ENCODE assay signal across 16 mouse cellular contexts in the genomic region with DNA sequence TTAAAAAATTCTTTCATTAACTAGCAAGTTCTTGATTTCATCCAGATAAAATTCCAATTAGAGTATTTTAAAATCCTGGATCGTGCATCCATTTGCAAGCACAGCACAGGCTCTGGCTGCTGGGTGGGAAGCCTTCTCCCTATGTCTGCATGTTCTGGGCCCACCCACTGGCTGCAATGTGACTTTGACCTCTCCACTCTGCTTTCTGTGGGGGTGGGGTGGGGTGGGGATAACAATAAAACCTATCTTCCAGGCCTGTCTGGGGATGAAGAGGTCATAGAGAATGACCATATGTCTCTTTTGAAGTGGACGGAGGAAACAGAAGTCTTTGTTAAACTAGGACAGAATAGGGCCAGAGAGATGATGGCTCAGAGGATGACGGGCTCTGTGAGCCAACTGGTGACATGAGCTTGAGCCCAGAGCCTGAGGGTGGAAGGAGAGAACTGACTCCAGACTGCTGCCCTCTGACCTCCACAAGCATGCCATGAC.
A peak's percentile ranks its signal among the peaks of the same experiment; 100 is the strongest.
DNase-seq lines count a peak whose midpoint lies in the region; ATAC-seq lines count a peak whose summit lies in the region.
"Had no signal": no experiment of that assay in that cellular context is flagged by ENCODE, and none has a peak within 500 bp of the region (broad histone marks: within the 10 kb centered on the region; RNA-seq: fewer than 3 reads in every experiment).

No protein-coding gene starts in this region.

- peak; percentile 68; the same call in 1 of the 2 replicates for ATAC-seq in hindbrain, embryonic 12.5 days (ENCODE audit: low FRiP score)
- ATAC-seq in hindbrain, embryonic 16.5 days: no peak
- ATAC-seq in midbrain, embryonic 13.5 days: no peak
- peak; percentile 69; the same call in 1 of the 2 replicates for ATAC-seq in forebrain, embryonic 15.5 days (replicated peaks)

- H3K4me2 ChIP-seq in hindbrain, embryonic 12.5 days (replicated peaks): no peak overlapping the region
- H3K4me2 ChIP-seq in hindbrain, embryonic 16.5 days (ENCODE audit: low read length): no peak overlapping the region
- no peak overlapping the region for H3K4me2 ChIP-seq in midbrain, embryonic 13.5 days (replicated peaks)
- H3K4me2 ChIP-seq in forebrain, embryonic 15.5 days (replicated peaks): no peak overlapping the region
- H3K4me2 ChIP-seq: liver, embryonic 15.5 days; neural tube, embryonic 13.5 days had no signal

- H3K27ac ChIP-seq in hindbrain, embryonic 12.5 days: no peak overlapping the region
- H3K27ac ChIP-seq in hindbrain, embryonic 16.5 days (ENCODE audit: low read depth, low read length): no peak overlapping the region
- H3K27ac ChIP-seq in midbrain, embryonic 10.5 days (replicated peaks): peak overlapping the region; percentile 74
- H3K27ac ChIP-seq in midbrain, embryonic 13.5 days: no peak overlapping the region
- H3K27ac ChIP-seq in forebrain, embryonic 15.5 days (replicated peaks): no peak overlapping the region
- H3K27ac ChIP-seq: liver, embryonic 15.5 days; neural tube, embryonic 13.5 days had no signal

- no peak overlapping the region for H3K4me3 ChIP-seq in hindbrain, embryonic 12.5 days
- H3K4me3 ChIP-seq in hindbrain, embryonic 16.5 days (ENCODE audit: low read length): no peak overlapping the region
- H3K4me3 ChIP-seq in midbrain, embryonic 10.5 days: no peak overlapping the region
- H3K4me3 ChIP-seq in midbrain, embryonic 13.5 days (replicated peaks): no peak overlapping the region
- no peak overlapping the region for H3K4me3 ChIP-seq in forebrain, embryonic 15.5 days
- H3K4me3 ChIP-seq: liver, embryonic 15.5 days; neural tube, embryonic 13.5 days had no signal

- no peaks in the 10 kb centered on the region for H3K9me3 ChIP-seq in hindbrain, embryonic 12.5 days (replicated peaks)
- no peaks in the 10 kb centered on the region for H3K9me3 ChIP-seq in hindbrain, embryonic 16.5 days (ENCODE audit: control insufficient read depth, low read length)
- H3K9me3 ChIP-seq in midbrain, embryonic 10.5 days (replicated peaks): no peaks in the 10 kb centered on the region
- no peaks in the 10 kb centered on the region for H3K9me3 ChIP-seq in midbrain, embryonic 13.5 days
- no peaks in the 10 kb centered on the region for H3K9me3 ChIP-seq in forebrain, embryonic 15.5 days
- H3K9me3 ChIP-seq: liver, embryonic 15.5 days; neural tube, embryonic 13.5 days had no signal

- peaks cover 10% of the 10 kb centered on the region for H3K4me1 ChIP-seq in hindbrain, embryonic 12.5 days
- no peaks in the 10 kb centered on the region for H3K4me1 ChIP-seq in hindbrain, embryonic 16.5 days (ENCODE audit: control insufficient read depth, insufficient read depth, low read depth, low read length)
- peaks cover 25% of the 10 kb centered on the region for H3K4me1 ChIP-seq in midbrain, embryonic 10.5 days
- H3K4me1 ChIP-seq in midbrain, embryonic 13.5 days (replicated peaks): peaks cover 12% of the 10 kb centered on the region
- peaks cover 12% of the 10 kb centered on the region for H3K4me1 ChIP-seq in forebrain, embryonic 15.5 days
- H3K4me1 ChIP-seq: liver, embryonic 15.5 days had no signal

- no peaks in the 10 kb centered on the region for H3K36me3 ChIP-seq in hindbrain, embryonic 12.5 days
- H3K36me3 ChIP-seq in hindbrain, embryonic 16.5 days (ENCODE audit: control insufficient read depth, insufficient read depth, low read length): no peaks in the 10 kb centered on the region
- no peaks in the 10 kb centered on the region for H3K36me3 ChIP-seq in midbrain, embryonic 10.5 days
- no peaks in the 10 kb centered on the region for H3K36me3 ChIP-seq in midbrain, embryonic 13.5 days
- no peaks in the 10 kb centered on the region for H3K36me3 ChIP-seq in forebrain, embryonic 15.5 days
- H3K36me3 ChIP-seq: liver, embryonic 15.5 days; neural tube, embryonic 13.5 days had no signal

- 16% methylated on average over 3 of the region's 3 CpGs for WGBS in hindbrain, embryonic 12.5 days
- 27% methylated on average over 3 of the region's 3 CpGs for WGBS in hindbrain, embryonic 16.5 days
- 30% methylated on average over 3 of the region's 3 CpGs for WGBS in midbrain, embryonic 10.5 days
- whole genome bisulfite sequencing in midbrain, embryonic 13.5 days: 22% methylated on average over 3 of the region's 3 CpGs
- 43% methylated on average over 3 of the region's 3 CpGs for WGBS in forebrain, embryonic 15.5 days

- H3K27me3 ChIP-seq in hindbrain, embryonic 12.5 days: no peaks in the 10 kb centered on the region
- H3K27me3 ChIP-seq in hindbrain, embryonic 16.5 days (replicated peaks; ENCODE audit: control insufficient read depth, insufficient read depth, low read length): no peaks in the 10 kb centered on the region
- H3K27me3 ChIP-seq in midbrain, embryonic 10.5 days (ENCODE audit: low read depth, poor library complexity, severe bottlenecking): peaks cover 3% of the 10 kb centered on the region; the same call in 1 of the 2 replicates
- H3K27me3 ChIP-seq in midbrain, embryonic 13.5 days: no peaks in the 10 kb centered on the region
- H3K27me3 ChIP-seq in forebrain, embryonic 15.5 days: no peaks in the 10 kb centered on the region
- H3K27me3 ChIP-seq: liver, embryonic 15.5 days; neural tube, embryonic 13.5 days had no signal

- peak; percentile 52 for DNase-seq in midbrain, embryonic 10.5 days (ENCODE audit: low spot score)
- DNase-seq in embryo, embryonic 11 days: peak; percentile 58
- no peak for DNase-seq in frontal cortex, adult 2 months (ENCODE audit: extremely low spot score in 1 of 2, low spot score in 1 of 2)
- DNase-seq in c-Kit-positive CD71-positive TER-119-positive erythroid progenitor cells, embryonic 14.5 days (ENCODE audit: low spot score): no peak
- DNase-seq: adrenal gland, adult 2 months; cerebellum, adult 8-10 months; left cerebral cortex, postnatal 4 days; lung, postnatal 10 days; spleen, adult 18-20 months; thymus, postnatal 36 days had no signal

- H3K9ac ChIP-seq in hindbrain, embryonic 12.5 days: no peak overlapping the region
- H3K9ac ChIP-seq in hindbrain, embryonic 16.5 days (ENCODE audit: low read depth, low read length): no peak overlapping the region
- H3K9ac ChIP-seq in midbrain, embryonic 13.5 days (replicated peaks): no peak overlapping the region
- H3K9ac ChIP-seq in forebrain, embryonic 15.5 days (replicated peaks): no peak overlapping the region
- H3K9ac ChIP-seq: liver, embryonic 15.5 days; neural tube, embryonic 13.5 days had no signal

Comparison
In these comparisons a context has a peak if more than half of its experiments do, and no peak if none do; other contexts are left out.
1. ATAC-seq: peak in hindbrain, embryonic 12.5 days (single experiment) and forebrain, embryonic 15.5 days (single experiment); none in hindbrain, embryonic 16.5 days (single experiment) and midbrain, embryonic 13.5 days (single experiment).
2. DNase-seq: peak in midbrain, embryonic 10.5 days (single experiment) and embryo, embryonic 11 days (single experiment); none in frontal cortex, adult 2 months (0 of 2) and c-Kit-positive CD71-positive TER-119-positive erythroid progenitor cells, embryonic 14.5 days (single experiment).